19 mouse cellular contexts compared by ENCODE assay signal in the genomic region with DNA sequence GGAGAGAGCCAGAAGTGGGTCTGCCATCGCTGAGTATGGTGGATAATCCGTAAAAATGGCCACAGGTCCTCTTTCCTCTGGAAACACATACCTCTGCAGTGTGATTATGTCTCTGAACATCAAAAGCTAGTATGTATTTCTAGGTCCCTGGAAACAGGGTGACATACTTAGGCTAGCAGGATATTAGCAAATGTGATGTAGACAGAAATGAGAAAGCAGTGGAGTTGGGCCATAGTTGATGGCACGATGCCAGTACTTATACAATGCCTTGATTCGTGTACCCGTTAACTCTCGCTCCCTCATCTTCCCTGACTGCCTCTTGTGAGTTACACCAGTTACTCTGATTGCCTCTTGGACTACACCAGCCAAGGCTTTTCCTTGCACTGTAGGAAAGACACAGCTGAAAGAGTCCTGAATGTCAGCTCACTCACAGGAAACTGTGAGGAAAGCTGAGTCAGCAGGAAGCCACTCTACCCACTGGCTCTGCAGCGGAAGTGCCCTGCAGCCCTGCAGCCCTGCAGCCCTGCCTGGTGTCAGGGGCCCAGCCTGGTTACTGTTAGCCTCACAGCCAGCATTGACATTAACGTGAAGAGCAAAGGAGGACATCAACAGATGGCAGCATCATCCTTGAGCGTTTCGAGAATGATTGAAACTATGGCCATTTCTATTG. TPM values are rescaled to one million over a fixed set of nuclear protein-coding genes. Genes with fewer than 3 reads are reported as not detected.
DNase-seq lines count a peak whose midpoint lies in the region; ATAC-seq and TF ChIP-seq lines count a peak whose summit lies in the region.
"Had no signal": no experiment of that assay in that cellular context is flagged by ENCODE, and none has a peak within 500 bp of the region (broad histone marks: within the 10 kb centered on the region; RNA-seq: fewer than 3 reads in every experiment).

No protein-coding gene starts in this region.

- H3K27me3 ChIP-seq in heart, embryonic 12.5 days (replicated peaks): peaks cover 15% of the 10 kb centered on the region
- H3K27me3 ChIP-seq in intestine, postnatal 0 days (replicated peaks; ENCODE audit: control insufficient read depth, insufficient read depth, low read length): peaks cover 10% of the 10 kb centered on the region

- 75% methylated on average over 10 of the region's 10 CpGs for WGBS in heart, embryonic 12.5 days
- 78% methylated on average over 10 of the region's 10 CpGs for WGBS in intestine, postnatal 0 days

- H3K9me3 ChIP-seq in heart, embryonic 12.5 days (replicated peaks): no peaks in the 10 kb centered on the region
- no peaks in the 10 kb centered on the region for H3K9me3 ChIP-seq in ES-E14 (ENCODE audit: control insufficient read depth, insufficient read depth, low read depth, low read length)
- H3K9me3 ChIP-seq in intestine, postnatal 0 days (ENCODE audit: control insufficient read depth): no peaks in the 10 kb centered on the region
- H3K9me3 ChIP-seq: forebrain, embryonic 15.5 days; heart, embryonic 15.5 days; hindbrain, embryonic 13.5 days; limb, embryonic 15.5 days had no signal

- H3K4me1 ChIP-seq in heart, embryonic 12.5 days (replicated peaks): peaks cover 2% of the 10 kb centered on the region
- H3K4me1 ChIP-seq in ES-E14 (ENCODE audit: control insufficient read depth in 2 of 2, insufficient read depth in 2 of 2, low read length in 2 of 2, poor library complexity in 1 of 2): peaks cover 2 to 4% of the 10 kb centered on the region in 2 experiments; a peak in 3 of 4 replicates
- H3K4me1 ChIP-seq in intestine, postnatal 0 days (replicated peaks; ENCODE audit: control insufficient read depth, insufficient read depth, low read length): no peaks in the 10 kb centered on the region

- no peak for ATAC-seq in heart, embryonic 12.5 days (ENCODE audit: insufficient number of reproducible peaks, low FRiP score)
- ATAC-seq in intestine, postnatal 0 days: no peak
- ATAC-seq in erythroid progenitor cell, adult 5-6 weeks (replicated peaks; ENCODE audit: low FRiP score, poor library complexity, severe bottlenecking): no peak
- ATAC-seq: forebrain, embryonic 15.5 days; midbrain, embryonic 16.5 days had no signal

- H3K4me3 ChIP-seq in heart, embryonic 12.5 days: no peak overlapping the region
- no peak overlapping the region for H3K4me3 ChIP-seq in ES-E14 (ENCODE audit: insufficient read depth in 1 of 2, low read depth in 1 of 2, low read length in 2 of 2, poor library complexity in 1 of 2, severe bottlenecking in 1 of 2)
- no peak overlapping the region for H3K4me3 ChIP-seq in intestine, postnatal 0 days (ENCODE audit: low read depth, low read length)
- H3K4me3 ChIP-seq: forebrain, embryonic 15.5 days; heart, embryonic 15.5 days; hindbrain, embryonic 13.5 days; limb, embryonic 15.5 days had no signal

- H3K9ac ChIP-seq in heart, embryonic 12.5 days: no peak overlapping the region
- no peak overlapping the region for H3K9ac ChIP-seq in ES-E14 (ENCODE audit: insufficient read depth, low read depth, low read length, poor library complexity, severe bottlenecking)
- no peak overlapping the region for H3K9ac ChIP-seq in intestine, postnatal 0 days (ENCODE audit: low read depth, low read length)
- H3K9ac ChIP-seq: forebrain, embryonic 15.5 days; heart, embryonic 15.5 days; hindbrain, embryonic 13.5 days; limb, embryonic 15.5 days had no signal

- in situ Hi-C loops in ES-E14 (cut with MboI; ENCODE audit: low sequenced_read_pairs in 2 of 2, unreplicated experiment in 2 of 2): no loop called here

- no peak for DNase-seq in heart, adult 11 months
- DNase-seq in ES-E14 (ENCODE audit: low read depth, low spot score): no peak
- DNase-seq in induced T-regulatory cell, adult 2 months (ENCODE audit: low read depth): peak; percentile 54
- DNase-seq in naive thymus-derived CD4-positive, alpha-beta T cell, adult 2 months (ENCODE audit: low read depth): peak; percentile 13
- no peak for DNase-seq in frontal cortex, adult 2 months (ENCODE audit: extremely low spot score in 1 of 2, low spot score in 1 of 2)
- DNase-seq: cerebellum, adult 18-20 months; kidney, adult 2 months; kidney, postnatal 4 days; lung, postnatal 14 days; right cerebral cortex, adult 18-20 months had no signal

- TF ChIP-seq CTCF in intestine, postnatal 0 days (IDR thresholded peaks at IDR 0.05; ENCODE audit: low read depth): no peak

- no peak overlapping the region for H3K4me2 ChIP-seq in heart, embryonic 12.5 days
- no peak overlapping the region for H3K4me2 ChIP-seq in intestine, postnatal 0 days (replicated peaks; ENCODE audit: low read depth)
- H3K4me2 ChIP-seq: forebrain, embryonic 15.5 days; heart, embryonic 15.5 days; hindbrain, embryonic 13.5 days; limb, embryonic 15.5 days had no signal

- peak overlapping the region; percentile 36; the same call in 1 of the 2 replicates for H3K27ac ChIP-seq in heart, embryonic 12.5 days (ENCODE audit: poor library complexity, severe bottlenecking)
- H3K27ac ChIP-seq in ES-E14 (ENCODE audit: insufficient read depth, low read depth, low read length, poor library complexity, severe bottlenecking): no peak overlapping the region
- H3K27ac ChIP-seq in intestine, postnatal 0 days (ENCODE audit: low read depth, low read length): no peak overlapping the region
- H3K27ac ChIP-seq: forebrain, embryonic 15.5 days; heart, embryonic 15.5 days; hindbrain, embryonic 13.5 days; limb, embryonic 15.5 days had no signal

- H3K36me3 ChIP-seq in heart, embryonic 12.5 days: no peaks in the 10 kb centered on the region
- peaks cover 17% of the 10 kb centered on the region; the same call in 1 of the 2 replicates for H3K36me3 ChIP-seq in ES-E14 (ENCODE audit: control insufficient read depth, insufficient read depth, low read length, poor library complexity, severe bottlenecking)
- H3K36me3 ChIP-seq in intestine, postnatal 0 days (ENCODE audit: control insufficient read depth, insufficient read depth): no peaks in the 10 kb centered on the region
- H3K36me3 ChIP-seq: forebrain, embryonic 15.5 days; heart, embryonic 15.5 days; hindbrain, embryonic 13.5 days; limb, embryonic 15.5 days had no signal

TF ChIP-seq in ES-E14, 5 proteins besides CTCF, POLR2A, EP300 and RAD21:
- TF ChIP-seq ZNF384 (IDR thresholded peaks at IDR 0.05; ENCODE audit: low read depth, low read length) (no peak), MAFK (IDR thresholded peaks at IDR 0.05; ENCODE audit: insufficient read depth, low read depth, low read length) (peak; percentile 80), ZC3H11A (IDR thresholded peaks at IDR 0.05; ENCODE audit: borderline replicate concordance, low read depth, low read length) (no peak)

RNA-seq across cellular contexts. Expression of a gene that starts 6.9 kb away (rescaled TPM):
- 21.1 and 22.5 TPM in 2 replicates for polyA plus RNA-seq in heart, embryonic 12.5 days (2016; fragmentation: Nextera tagmentation; extraction: Ambion mirVana)
- total RNA-seq in ES-E14 (2012; rRNA removed): 11.8 and 14.3 TPM in 2 replicates
- polyA plus RNA-seq in frontal cortex, adult 2 months (2012; rRNA removed): 0.12 and 0.19 TPM in 2 replicates
- 9.5 and 9.8 TPM in 2 replicates for polyA plus RNA-seq in intestine, postnatal 0 days (2015; fragmentation: Nextera tagmentation; extraction: Ambion mirVana)
- not detected in 2 replicates for total RNA-seq in erythroid progenitor cell, adult 5-6 weeks (2015; ENCODE audit: low replicate concordance)
- 0.98 TPM in 1 of 2 replicates, not detected in the other for total RNA-seq in erythroid progenitor cell, adult 5-6 weeks (2017; ENCODE audit: low replicate concordance)
- total RNA-seq: MEL had no signal
- polyA plus RNA-seq: hindbrain, embryonic 13.5 days had no signal

RNA-seq across cellular contexts. Expression of a gene that starts 27.3 kb away (rescaled TPM):
- polyA plus RNA-seq in heart, embryonic 12.5 days (2016; fragmentation: Nextera tagmentation; extraction: Ambion mirVana): 22.2 and 23.6 TPM in 2 replicates
- total RNA-seq in ES-E14 (2012; rRNA removed): 22.0 and 29.1 TPM in 2 replicates
- polyA plus RNA-seq in frontal cortex, adult 2 months (2012; rRNA removed): 28.5 TPM in 2 replicates
- polyA plus RNA-seq in intestine, postnatal 0 days (2015; fragmentation: Nextera tagmentation; extraction: Ambion mirVana): 36.6 and 39.0 TPM in 2 replicates
- 7.6 and 14.7 TPM in 2 replicates for total RNA-seq in erythroid progenitor cell, adult 5-6 weeks (2015; ENCODE audit: low replicate concordance)
- total RNA-seq in erythroid progenitor cell, adult 5-6 weeks (2017; ENCODE audit: low replicate concordance): 1.3 and 5.8 TPM in 2 replicates

RNA-seq across cellular contexts. Expression of a gene that starts 57.9 kb away (rescaled TPM):
- polyA plus RNA-seq in heart, embryonic 12.5 days (2016; fragmentation: Nextera tagmentation; extraction: Ambion mirVana): 13.2 and 14.0 TPM in 2 replicates
- total RNA-seq in ES-E14 (2012; rRNA removed): 13.4 and 14.2 TPM in 2 replicates
- polyA plus RNA-seq in frontal cortex, adult 2 months (2012; rRNA removed): 3.1 and 3.5 TPM in 2 replicates
- 2.5 and 3.5 TPM in 2 replicates for polyA plus RNA-seq in intestine, postnatal 0 days (2015; fragmentation: Nextera tagmentation; extraction: Ambion mirVana)
- 10.9 and 13.0 TPM in 2 replicates for total RNA-seq in erythroid progenitor cell, adult 5-6 weeks (2015; ENCODE audit: low replicate concordance)
- 2.5 and 8.3 TPM in 2 replicates for total RNA-seq in erythroid progenitor cell, adult 5-6 weeks (2017; ENCODE audit: low replicate concordance)

RNA-seq across cellular contexts. Expression of a gene that starts 57.9 kb away (rescaled TPM):
- polyA plus RNA-seq in heart, embryonic 12.5 days (2016; fragmentation: Nextera tagmentation; extraction: Ambion mirVana): 21.7 and 24.0 TPM in 2 replicates
- total RNA-seq in ES-E14 (2012; rRNA removed): 30.1 and 44.4 TPM in 2 replicates
- polyA plus RNA-seq in frontal cortex, adult 2 months (2012; rRNA removed): 25.2 and 29.6 TPM in 2 replicates
- polyA plus RNA-seq in intestine, postnatal 0 days (2015; fragmentation: Nextera tagmentation; extraction: Ambion mirVana): 35.5 and 38.4 TPM in 2 replicates
- 2.9 and 12.6 TPM in 2 replicates for total RNA-seq in erythroid progenitor cell, adult 5-6 weeks (2015; ENCODE audit: low replicate concordance)
- total RNA-seq in erythroid progenitor cell, adult 5-6 weeks (2017; ENCODE audit: low replicate concordance): 4.3 and 7.7 TPM in 2 replicates

Comparison
In these comparisons a context has a peak if more than half of its experiments do, and no peak if none do; other contexts are left out.
1. DNase-seq: peak in induced T-regulatory cell, adult 2 months (single experiment) and naive thymus-derived CD4-positive, alpha-beta T cell, adult 2 months (single experiment); none in heart, adult 11 months (single experiment), ES-E14 (single experiment) and frontal cortex, adult 2 months (0 of 2).